Comparison of ENCODE assay signal across 8 mouse cellular contexts in the genomic region with DNA sequence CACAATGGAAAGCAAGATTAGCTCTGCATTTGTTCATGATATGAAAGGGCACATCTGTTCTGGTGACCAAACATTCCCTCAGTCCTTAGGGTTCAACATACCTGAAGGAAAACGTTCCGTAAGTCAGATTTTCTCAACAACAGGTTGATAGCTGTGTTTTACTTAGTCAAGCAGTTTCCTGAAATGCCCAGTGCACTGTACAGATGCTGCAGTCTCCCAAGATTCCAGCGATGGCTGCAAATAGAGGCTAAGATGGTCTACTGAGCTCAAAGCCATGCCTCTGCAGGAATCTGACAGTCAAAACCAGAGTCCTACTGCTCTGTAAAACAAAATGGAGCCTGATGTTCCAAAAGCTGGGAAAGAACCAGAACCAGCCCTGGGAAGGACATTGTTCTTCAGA.
DNase-seq lines count a peak whose midpoint lies in the region; TF ChIP-seq lines count a peak whose summit lies in the region.

No protein-coding gene starts in this region.

- H3K27me3 ChIP-seq in heart, embryonic 10.5 days (ENCODE audit: insufficient read depth, poor library complexity, severe bottlenecking), result no peaks in the 10 kb centered on the region
- no peaks in the 10 kb centered on the region for H3K27me3 ChIP-seq in CH12.LX (replicated peaks)
- H3K27me3 ChIP-seq in hindbrain, embryonic 10.5 days (ENCODE audit: insufficient read depth, poor library complexity, severe bottlenecking), result no peaks in the 10 kb centered on the region
- no peaks in the 10 kb centered on the region for H3K27me3 ChIP-seq in midbrain, embryonic 10.5 days (ENCODE audit: low read depth, poor library complexity, severe bottlenecking)

- 58% methylated on average over 3 of the region's 3 CpGs for WGBS in heart, embryonic 10.5 days
- WGBS in hindbrain, embryonic 10.5 days, result 75% methylated on average over 3 of the region's 3 CpGs
- 61% methylated on average over 3 of the region's 3 CpGs for WGBS in midbrain, embryonic 10.5 days

- H3K27ac ChIP-seq in heart, embryonic 10.5 days, result peak overlapping the region; percentile 62
- H3K27ac ChIP-seq in CH12.LX (ENCODE audit: insufficient read depth, low read depth), result no peak overlapping the region
- H3K27ac ChIP-seq in hindbrain, embryonic 10.5 days, result peak overlapping the region; percentile 29; the same call in 1 of the 2 replicates
- peak overlapping the region; percentile 61; the same call in 1 of the 2 replicates for H3K27ac ChIP-seq in midbrain, embryonic 10.5 days (replicated peaks)

- intact Hi-C loops in left cerebral cortex, postnatal 25 days (cut with DNase I), result loop anchor here (1.0 kb wide), 2 partner anchors 763 to 905 kb away; no protein-coding TSS in a partner anchor
- intact Hi-C loops in left cerebral cortex, postnatal 4 days (cut with DNase I), result loop anchor here (2.0 to 5.0 kb wide), 2 partner anchors 663 to 762 kb away; a partner anchor contains a TSS

- no peaks in the 10 kb centered on the region for H3K36me3 ChIP-seq in heart, embryonic 10.5 days
- H3K36me3 ChIP-seq in CH12.LX (replicated peaks in 1 of 2; ENCODE audit: control insufficient read depth in 1 of 2, insufficient read depth in 1 of 2, low read length in 1 of 2), result no peaks in the 10 kb centered on the region
- no peaks in the 10 kb centered on the region for H3K36me3 ChIP-seq in hindbrain, embryonic 10.5 days
- no peaks in the 10 kb centered on the region for H3K36me3 ChIP-seq in midbrain, embryonic 10.5 days

- TF ChIP-seq RAD21 in CH12.LX (IDR thresholded peaks at IDR 0.05; ENCODE audit: low read depth, low read length), result no peak

- dilution Hi-C loops in CH12.LX (cut with MboI; ENCODE audit: extremely low pct_ligation_motif_present, extremely low pct_unique_long_range_greater_than_20kb, low sequenced_read_pairs), result no loop called here

- in situ Hi-C loops in CH12.LX (cut with MboI; ENCODE audit: low pct_ligation_motif_present, low pct_unique_long_range_greater_than_20kb, low sequenced_read_pairs), result loop anchor here (10.0 to 25.0 kb wide), 2 partner anchors 756 to 903 kb away; no protein-coding TSS in a partner anchor

- H3K4me1 ChIP-seq in heart, embryonic 10.5 days, result peaks cover 7% of the 10 kb centered on the region
- peaks cover 0 to 11% of the 10 kb centered on the region in 2 experiments; a peak in 2 of 4 replicates for H3K4me1 ChIP-seq in CH12.LX (ENCODE audit: control insufficient read depth in 1 of 2, insufficient read depth in 2 of 2)
- H3K4me1 ChIP-seq in hindbrain, embryonic 10.5 days (replicated peaks), result peaks cover 12% of the 10 kb centered on the region
- H3K4me1 ChIP-seq in midbrain, embryonic 10.5 days, result peaks cover 21% of the 10 kb centered on the region

- H3K79me2 ChIP-seq in CH12.LX (replicated peaks; ENCODE audit: control insufficient read depth, extremely low read depth, insufficient read depth, poor library complexity, severe bottlenecking), result no peaks in the 10 kb centered on the region

- H3K9me3 ChIP-seq in heart, embryonic 10.5 days, result no peaks in the 10 kb centered on the region
- H3K9me3 ChIP-seq in CH12.LX (replicated peaks; ENCODE audit: low read length), result no peaks in the 10 kb centered on the region
- H3K9me3 ChIP-seq in hindbrain, embryonic 10.5 days, result no peaks in the 10 kb centered on the region
- no peaks in the 10 kb centered on the region for H3K9me3 ChIP-seq in midbrain, embryonic 10.5 days (replicated peaks)

- no peak for TF ChIP-seq EP300 in CH12.LX (IDR thresholded peaks at IDR 0.05; ENCODE audit: low read length)

- peak overlapping the region; percentile 68; the same call in 1 of the 2 replicates for H3K4me2 ChIP-seq in CH12.LX (ENCODE audit: insufficient read depth, low read depth, poor library complexity, severe bottlenecking)

- no peak for TF ChIP-seq POLR2A in CH12.LX (IDR thresholded peaks at IDR 0.05; ENCODE audit: low read depth, low read length)

- H3K4me3 ChIP-seq in heart, embryonic 10.5 days, result peak overlapping the region; percentile 39; the same call in 1 of the 2 replicates
- H3K4me3 ChIP-seq in CH12.LX (replicated peaks in 1 of 3; ENCODE audit: low read depth in 2 of 3, low read length in 2 of 3, poor library complexity in 1 of 3), result peak overlapping the region in 1 of 3 experiments; percentile 17
- peak overlapping the region; percentile 24; the same call in 1 of the 2 replicates for H3K4me3 ChIP-seq in hindbrain, embryonic 10.5 days
- peak overlapping the region; percentile 23; the same call in 1 of the 2 replicates for H3K4me3 ChIP-seq in midbrain, embryonic 10.5 days

- DNase-seq in heart, embryonic 10.5 days (ENCODE audit: low spot score), result no peak
- DNase-seq in heart, adult 9 months (ENCODE audit: low spot score in 2 of 2), result no peak
- no peak for DNase-seq in CH12.LX (ENCODE audit: extremely low read depth)
- no peak for DNase-seq in hindbrain, embryonic 10.5 days (ENCODE audit: low spot score)
- no peak for DNase-seq in midbrain, embryonic 10.5 days (ENCODE audit: low spot score)
- no peak for DNase-seq in adrenal gland, postnatal 14 days
- DNase-seq in left cerebral cortex, postnatal 25 days (ENCODE audit: low spot score in 2 of 2), result no peak
- DNase-seq in left cerebral cortex, postnatal 4 days, result no peak

- no peak for TF ChIP-seq CTCF in CH12.LX (conservative IDR thresholded peaks at IDR 0.05 in 1 of 2, IDR thresholded peaks at IDR 0.05 in 1 of 2; ENCODE audit: low read depth in 2 of 2, low read length in 2 of 2)

- H3K9ac ChIP-seq in CH12.LX (ENCODE audit: insufficient read depth, low read depth), result peak overlapping the region; percentile 53

TF ChIP-seq in CH12.LX, 34 proteins besides CTCF, POLR2A, EP300 and RAD21:
- TF ChIP-seq TCF12 (IDR thresholded peaks at IDR 0.05; ENCODE audit: low read depth, low read length) (0 out of 2 replicates have a peak, but pooled peaks have one; percentile 2), CHD2 (IDR thresholded peaks at IDR 0.05; ENCODE audit: low read length) (no peak), ETS1 (conservative IDR thresholded peaks at IDR 0.05; ENCODE audit: low read depth, low read length) (no peak), RCOR1 (conservative IDR thresholded peaks at IDR 0.05; ENCODE audit: low read depth, low read length) (no peak)
TF ChIP-seq in CH12.LX: peak in this region for 1.
